Mouse (Mus musculus) brown adipose tissue, adult 24 weeks (tissue): ENCODE measurements around the gene Fam189a2. TPM values are rescaled to one million over a fixed set of nuclear protein-coding genes. Genes with fewer than 3 reads are reported as not detected.

Experiments used
- H3K27ac ChIP-seq: fragments of 200-500 bp; replicated peaks from 2 replicates; pipeline ENCODE4 v1.5.1; 2012; ENCODE audit warnings: low read depth, mild to moderate bottlenecking, low read length
- H3K4me1 ChIP-seq: fragments of 200-500 bp; 2 replicates; pipeline ENCODE4 v1.6.1; 2012; ENCODE audit warnings: low read length, mixed read lengths; ENCODE audit not compliant: control insufficient read depth, insufficient read depth, insufficient read length
- H3K4me3 ChIP-seq: fragments of 200-500 bp; 2 replicates; pipeline ENCODE4 v1.5.1; 2012; ENCODE audit warnings: low read depth, mild to moderate bottlenecking, low read length, moderate library complexity; ENCODE audit not compliant: insufficient read depth
- polyA plus RNA-seq: library from polyadenylated mRNA; stranded (reverse); fragments of >200 nt; gene quantifications from 2 replicates; pipeline ENCODE4 v1.2.4, GENCODE M21; 2012; ENCODE audit not compliant: missing spikeins, insufficient read depth, insufficient read length

The Fam189a2 gene
- polyA plus RNA-seq, 1 experiment = 2.9 TPM

GRCm38 (mm10) chr19:24042387-24042786, 11.6 kb upstream of the Fam189a2 start:
- Histone ChIP-seq H3K4me3 (no peak overlapping the region), H3K4me1 (no peaks in the 10 kb centered on the region), H3K27ac (no peak overlapping the region)

GRCm38 (mm10) chr19:24039061-24039853, 8.4 kb upstream of the Fam189a2 start:
- H3K4me3 ChIP-seq = no peak overlapping the region
- no peaks in the 10 kb centered on the region for H3K4me1 ChIP-seq
- no peak overlapping the region for H3K27ac ChIP-seq

DNA sequence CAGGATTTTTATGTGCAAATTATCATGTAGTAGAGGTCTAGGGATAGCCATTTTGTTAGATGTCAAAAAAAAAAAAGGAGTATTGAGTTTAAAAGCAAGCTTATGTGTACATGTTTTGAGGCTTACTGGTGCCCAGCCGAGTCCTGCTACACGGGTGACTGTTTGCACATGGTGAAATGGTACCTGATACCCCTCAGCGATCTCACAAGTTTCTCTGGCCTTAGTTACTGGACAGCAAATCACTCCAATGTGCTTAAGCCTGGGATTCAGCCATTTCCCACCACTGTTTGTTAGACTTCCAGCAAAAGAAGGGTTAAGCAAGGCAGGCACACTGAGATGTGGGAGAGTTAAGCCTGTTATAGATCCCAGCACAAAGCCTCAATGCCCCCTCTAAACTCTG, 3.5 kb upstream of the Fam189a2 start:
- H3K4me1 ChIP-seq = peaks cover 7% of the 10 kb centered on the region
- no peak overlapping the region for H3K4me3 ChIP-seq
- H3K27ac ChIP-seq = no peak overlapping the region

GRCm38 (mm10) chr19:24032654-24033236, 1.9 kb upstream of the Fam189a2 start:
- no peak overlapping the region for H3K4me3 ChIP-seq
- H3K27ac ChIP-seq = no peak overlapping the region
- peaks cover 7% of the 10 kb centered on the region for H3K4me1 ChIP-seq

- H3K27ac ChIP-seq = peak overlapping the region; percentile 70
- peaks cover 10% of the 10 kb centered on the region for H3K4me1 ChIP-seq
- H3K4me3 ChIP-seq = peak overlapping the region; percentile 97
These were observed 328 bp downstream of the Fam189a2 start for GRCm38 (mm10) chr19:24030511-24030870.

DNA sequence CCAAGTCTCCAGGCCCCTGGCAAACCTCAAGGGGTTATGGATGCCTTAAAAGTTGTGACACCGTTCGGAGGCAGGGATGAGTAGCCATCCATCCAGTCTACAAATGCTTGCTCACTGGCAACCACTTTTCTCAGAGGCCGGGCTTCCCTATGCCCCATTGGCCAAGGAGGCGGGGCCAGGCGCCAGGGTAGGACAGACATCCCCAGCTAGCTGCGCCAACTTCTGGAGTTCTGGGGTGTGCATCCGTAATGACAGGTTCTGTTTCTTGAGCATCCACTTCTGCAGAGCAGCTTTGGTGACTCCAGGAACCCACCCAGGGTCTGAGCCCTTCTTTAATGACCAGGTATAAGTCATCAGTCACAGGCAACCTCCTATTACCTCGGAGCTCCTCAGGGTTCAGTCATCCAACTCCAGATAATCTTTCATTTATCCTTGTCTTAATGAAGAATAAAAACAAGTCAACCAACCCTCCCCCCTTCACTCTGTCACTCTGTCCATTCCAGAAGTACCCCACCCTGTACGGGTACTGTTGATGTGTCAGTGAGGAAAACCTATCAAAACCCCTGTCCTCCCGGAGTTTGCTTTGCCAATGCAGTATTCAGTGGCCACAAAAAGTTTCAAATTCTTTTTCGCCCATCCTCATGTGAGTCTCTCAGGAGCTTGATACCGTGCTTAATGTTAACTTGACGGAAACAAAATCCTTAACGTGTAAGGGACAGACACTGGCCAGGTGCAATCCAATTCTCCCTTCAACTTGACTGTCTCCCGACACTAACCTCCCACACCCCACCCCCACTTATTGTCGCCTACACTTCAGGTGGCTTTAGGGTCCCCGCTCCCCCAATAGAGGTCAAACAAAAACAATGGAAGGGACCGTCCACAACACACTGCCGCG, 956 bp downstream of the Fam189a2 start:
- Histone ChIP-seq H3K4me1 (peaks cover 15% of the 10 kb centered on the region), H3K27ac (peak overlapping the region; percentile 70), H3K4me3 (peak overlapping the region; percentile 97)

- H3K4me1 ChIP-seq = peaks cover 16% of the 10 kb centered on the region
- no peak overlapping the region for H3K27ac ChIP-seq
- H3K4me3 ChIP-seq = no peak overlapping the region
These were observed 4.9 kb downstream of the Fam189a2 start for GRCm38 (mm10) chr19:24025876-24026275.

GRCm38 (mm10) chr19:24024667-24025066, 6.2 kb downstream of the Fam189a2 start:
- H3K4me1 ChIP-seq = peaks cover 17% of the 10 kb centered on the region
- no peak overlapping the region for H3K27ac ChIP-seq
- no peak overlapping the region for H3K4me3 ChIP-seq

- Histone ChIP-seq H3K4me3 (no peak overlapping the region), H3K4me1 (peaks cover 15% of the 10 kb centered on the region), H3K27ac (no peak overlapping the region)
These were observed 6.7 kb downstream of the Fam189a2 start for GRCm38 (mm10) chr19:24024131-24024530.

GRCm38 (mm10) chr19:24023351-24023750, 7.5 kb downstream of the Fam189a2 start:
- no peak overlapping the region for H3K4me3 ChIP-seq
- H3K27ac ChIP-seq = peak overlapping the region; percentile 12; the same call in 1 of the 2 replicates

GRCm38 (mm10) chr19:24022771-24023170, 8.0 kb downstream of the Fam189a2 start:
- 0 out of 2 replicates have a peak overlapping the region, but pooled peaks have one; percentile 12 for H3K27ac ChIP-seq
- H3K4me3 ChIP-seq = no peak overlapping the region
- H3K4me1 ChIP-seq = peaks cover 23% of the 10 kb centered on the region

More at GRCm38 (mm10) chr19:24023351-24023750, 7.5 kb downstream of the Fam189a2 start:
- peaks cover 20% of the 10 kb centered on the region for H3K4me1 ChIP-seq

GRCm38 (mm10) chr19:24022301-24022700, 8.5 kb downstream of the Fam189a2 start:
- H3K4me3 ChIP-seq = no peak overlapping the region
- no peak overlapping the region for H3K27ac ChIP-seq
- peaks cover 24% of the 10 kb centered on the region for H3K4me1 ChIP-seq

- Histone ChIP-seq H3K4me1 (peaks cover 36% of the 10 kb centered on the region), H3K27ac (no peak overlapping the region)
These were observed 10.1 kb downstream of the Fam189a2 start for GRCm38 (mm10) chr19:24020736-24021135.

DNA sequence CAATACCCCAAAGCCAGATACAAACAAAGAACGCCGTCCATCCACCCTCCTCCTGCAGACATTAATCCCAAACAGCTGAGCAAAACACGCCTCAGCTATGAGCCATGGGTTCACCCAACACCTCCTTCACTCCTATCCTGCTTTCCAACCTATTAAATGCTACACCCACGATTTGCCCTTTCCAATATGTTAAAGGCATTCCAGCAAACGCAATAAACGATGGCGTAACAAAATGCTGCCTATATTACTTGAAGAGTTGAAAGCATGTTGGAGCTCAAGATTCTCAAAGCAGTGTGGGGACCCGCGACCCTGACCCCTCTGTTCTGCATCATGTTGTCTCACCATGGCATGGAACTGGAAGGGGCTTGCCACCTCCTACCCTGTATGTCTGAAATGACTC, 11.2 kb downstream of the Fam189a2 start:
- Histone ChIP-seq H3K27ac (no peak overlapping the region), H3K4me1 (peaks cover 26% of the 10 kb centered on the region)

More at GRCm38 (mm10) chr19:24020736-24021135, 10.1 kb downstream of the Fam189a2 start:
- H3K4me3 ChIP-seq = no peak overlapping the region

GRCm38 (mm10) chr19:24018396-24018795, 12.4 kb downstream of the Fam189a2 start:
- Histone ChIP-seq H3K4me1 (peaks cover 26% of the 10 kb centered on the region), H3K27ac (peak overlapping the region; percentile 90), H3K4me3 (no peak overlapping the region)

More for the DNA sequence above, 11.2 kb downstream of the Fam189a2 start:
- H3K4me3 ChIP-seq = no peak overlapping the region
